Mouse (Mus musculus): ENCODE data around the gene Gm21974. TPM values are rescaled to one million over a fixed set of nuclear protein-coding genes. Genes with fewer than 3 reads are reported as not detected.

The Gm21974 gene
- polyA plus RNA-seq, 1 experiment = not detected

GRCm38 (mm10) chr7:127934075-127934474 is 38.8 kb upstream of the Gm21974 start:
- WGBS = 97% methylated on average over 5 of the region's 5 CpGs
- H3K27ac ChIP-seq (ENCODE audit: control insufficient read depth, insufficient read depth, low read length) = no peak overlapping the region
- no peaks in the 10 kb centered on the region for H3K27me3 ChIP-seq (ENCODE audit: control insufficient read depth, insufficient read depth, low read length)
- DNase-seq = no peak
- peaks cover 14% of the 10 kb centered on the region for H3K4me1 ChIP-seq (replicated peaks; ENCODE audit: control insufficient read depth, insufficient read depth, low read length)
- H3K4me3 ChIP-seq (ENCODE audit: control insufficient read depth, insufficient read depth, low read length) = no peak overlapping the region
- TF ChIP-seq POLR2A (IDR thresholded peaks at IDR 0.05; ENCODE audit: control insufficient read depth, extremely low read depth, insufficient read depth, low read length, poor library complexity) = no peak
- H3K36me3 ChIP-seq (ENCODE audit: control insufficient read depth, insufficient read depth, low read length) = no peaks in the 10 kb centered on the region

GRCm38 (mm10) chr7:127932273-127933031 is 37.2 kb upstream of the Gm21974 start:
- WGBS = 83% methylated on average over 13 of the region's 13 CpGs
- H3K27ac ChIP-seq (ENCODE audit: control insufficient read depth, insufficient read depth, low read length) = no peak overlapping the region
- peaks cover 14% of the 10 kb centered on the region for H3K4me1 ChIP-seq (replicated peaks; ENCODE audit: control insufficient read depth, insufficient read depth, low read length)
- H3K36me3 ChIP-seq (ENCODE audit: control insufficient read depth, insufficient read depth, low read length) = no peaks in the 10 kb centered on the region
- no peak overlapping the region for H3K4me3 ChIP-seq (ENCODE audit: control insufficient read depth, insufficient read depth, low read length)
- TF ChIP-seq CTCF (IDR thresholded peaks at IDR 0.05; ENCODE audit: borderline replicate concordance, control insufficient read depth, extremely low read depth, insufficient read depth, low read length, poor library complexity) = no peak
- TF ChIP-seq POLR2A (IDR thresholded peaks at IDR 0.05; ENCODE audit: control insufficient read depth, extremely low read depth, insufficient read depth, low read length, poor library complexity) = no peak
- no peaks in the 10 kb centered on the region for H3K27me3 ChIP-seq (ENCODE audit: control insufficient read depth, insufficient read depth, low read length)
- no peak for DNase-seq

GRCm38 (mm10) chr7:127931351-127932135 is 36.3 kb upstream of the Gm21974 start:
- 60% methylated on average over 13 of the region's 13 CpGs for WGBS
- Histone ChIP-seq H3K27me3 (ENCODE audit: control insufficient read depth, insufficient read depth, low read length) (no peaks in the 10 kb centered on the region), H3K36me3 (ENCODE audit: control insufficient read depth, insufficient read depth, low read length) (0 out of 2 replicates have a peak, but pooled peaks cover under 1% of the 10 kb centered on the region), H3K27ac (ENCODE audit: control insufficient read depth, insufficient read depth, low read length) (no peak overlapping the region), H3K4me3 (ENCODE audit: control insufficient read depth, insufficient read depth, low read length) (no peak overlapping the region), H3K4me1 (replicated peaks; ENCODE audit: control insufficient read depth, insufficient read depth, low read length) (peaks cover 14% of the 10 kb centered on the region)
- DNase-seq = no peak
- TF ChIP-seq POLR2A (IDR thresholded peaks at IDR 0.05; ENCODE audit: control insufficient read depth, extremely low read depth, insufficient read depth, low read length, poor library complexity) = no peak
- TF ChIP-seq CTCF (IDR thresholded peaks at IDR 0.05; ENCODE audit: borderline replicate concordance, control insufficient read depth, extremely low read depth, insufficient read depth, low read length, poor library complexity) = no peak

DNA sequence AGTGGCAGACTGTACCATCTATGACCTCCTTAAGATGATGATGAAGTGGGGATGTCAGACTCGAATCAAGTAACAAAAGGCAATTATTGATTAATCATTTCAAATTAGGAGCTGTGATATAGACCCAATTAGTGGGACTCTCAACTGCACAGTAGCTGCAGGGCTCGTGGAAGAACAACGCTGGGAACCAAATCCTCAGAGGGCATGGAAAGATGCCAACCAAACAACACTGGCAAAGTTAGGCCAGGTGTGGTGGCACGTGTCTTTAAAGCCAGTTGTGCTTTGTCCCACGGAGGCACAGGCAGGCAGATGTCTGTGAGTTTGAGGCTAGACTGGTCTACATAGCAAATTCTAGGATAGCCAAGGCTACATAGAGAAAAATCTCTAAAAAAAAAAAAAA is 35.4 kb upstream of the Gm21974 start:
- WGBS = 75% methylated on average over 5 of the region's 5 CpGs
- Histone ChIP-seq H3K27me3 (ENCODE audit: control insufficient read depth, insufficient read depth, low read length) (no peaks in the 10 kb centered on the region), H3K36me3 (ENCODE audit: control insufficient read depth, insufficient read depth, low read length) (peaks cover 8% of the 10 kb centered on the region; the same call in 1 of the 2 replicates), H3K4me1 (replicated peaks; ENCODE audit: control insufficient read depth, insufficient read depth, low read length) (peaks cover 7% of the 10 kb centered on the region; the same call in 1 of the 2 replicates), H3K27ac (ENCODE audit: control insufficient read depth, insufficient read depth, low read length) (no peak overlapping the region), H3K4me3 (ENCODE audit: control insufficient read depth, insufficient read depth, low read length) (no peak overlapping the region)
- TF ChIP-seq CTCF (IDR thresholded peaks at IDR 0.05; ENCODE audit: borderline replicate concordance, control insufficient read depth, extremely low read depth, insufficient read depth, low read length, poor library complexity) (no peak), POLR2A (IDR thresholded peaks at IDR 0.05; ENCODE audit: control insufficient read depth, extremely low read depth, insufficient read depth, low read length, poor library complexity) (no peak)
- DNase-seq = no peak

GRCm38 (mm10) chr7:127929923-127930322 is 34.7 kb upstream of the Gm21974 start, which contains the start of gene Prss8:
Gene Prss8, minus strand, starts transcription at chr7:127930104.
- no peak within 1 kb of the TSS for H3K27ac ChIP-seq (ENCODE audit: control insufficient read depth, insufficient read depth, low read length)

GRCm38 (mm10) chr7:127928596-127928995 is 33.3 kb upstream of the Gm21974 start:
- H3K4me1 ChIP-seq (replicated peaks; ENCODE audit: control insufficient read depth, insufficient read depth, low read length) = peaks cover 4% of the 10 kb centered on the region; the same call in 1 of the 2 replicates
- TF ChIP-seq POLR2A (IDR thresholded peaks at IDR 0.05; ENCODE audit: control insufficient read depth, extremely low read depth, insufficient read depth, low read length, poor library complexity) = no peak
- TF ChIP-seq CTCF (IDR thresholded peaks at IDR 0.05; ENCODE audit: borderline replicate concordance, control insufficient read depth, extremely low read depth, insufficient read depth, low read length, poor library complexity) = no peak
- no peaks in the 10 kb centered on the region for H3K27me3 ChIP-seq (ENCODE audit: control insufficient read depth, insufficient read depth, low read length)
- peaks cover 18% of the 10 kb centered on the region for H3K36me3 ChIP-seq (ENCODE audit: control insufficient read depth, insufficient read depth, low read length)
- no peak overlapping the region for H3K27ac ChIP-seq (ENCODE audit: control insufficient read depth, insufficient read depth, low read length)
- H3K4me3 ChIP-seq (ENCODE audit: control insufficient read depth, insufficient read depth, low read length) = no peak overlapping the region
- no peak for DNase-seq
- 89% methylated on average over 5 of the region's 5 CpGs for WGBS

More at GRCm38 (mm10) chr7:127929923-127930322, 34.7 kb upstream of the Gm21974 start, which contains the start of gene Prss8:
- TF ChIP-seq POLR2A (IDR thresholded peaks at IDR 0.05; ENCODE audit: control insufficient read depth, extremely low read depth, insufficient read depth, low read length, poor library complexity) (no peak), CTCF (IDR thresholded peaks at IDR 0.05; ENCODE audit: borderline replicate concordance, control insufficient read depth, extremely low read depth, insufficient read depth, low read length, poor library complexity) (no peak)
- Histone ChIP-seq H3K27me3 (ENCODE audit: control insufficient read depth, insufficient read depth, low read length) (no peaks in the 10 kb centered on the region), H3K4me3 (ENCODE audit: control insufficient read depth, insufficient read depth, low read length) (no peak within 1 kb of the TSS), H3K36me3 (ENCODE audit: control insufficient read depth, insufficient read depth, low read length) (peaks cover 14% of the 10 kb centered on the region), H3K4me1 (replicated peaks; ENCODE audit: control insufficient read depth, insufficient read depth, low read length) (peaks cover 7% of the 10 kb centered on the region; the same call in 1 of the 2 replicates)
- WGBS = 83% methylated on average over 6 of the region's 6 CpGs
- no peak for DNase-seq

Data from thymus, adult 2 months (tissue).